Mouse (Mus musculus) 416B (cell line): ENCODE measurements around the gene Pxk.
"Not testable (repeated sequence)": the region's sequence is repeated elsewhere in the genome, so short reads cannot be mapped to it uniquely, and the experiment has no call there.

Experiments
- DNase-seq: peaks from one replicate; pipeline ENCODE4 v3.0.0; 2011; ENCODE audit warnings: low read depth

Gene Pxk

GRCm38 (mm10) chr14:8102676-8103075 lies 4.7 kb downstream of the Pxk start:
- DNase-seq, result no peak

GRCm38 (mm10) chr14:8108047-8108446 lies 10.0 kb downstream of the Pxk start:
- no peak for DNase-seq

GRCm38 (mm10) chr14:8108976-8109375 lies 11.0 kb downstream of the Pxk start:
- DNase-seq, result peak; percentile 21

GRCm38 (mm10) chr14:8111545-8111944 lies 13.5 kb downstream of the Pxk start:
- no peak for DNase-seq

GRCm38 (mm10) chr14:8112036-8112435 lies 14.0 kb downstream of the Pxk start:
- DNase-seq, result no peak

- DNase-seq, result no peak
Measured at GRCm38 (mm10) chr14:8113616-8114015, 15.6 kb downstream of the Pxk start.

- no peak for DNase-seq
Measured at GRCm38 (mm10) chr14:8114306-8114705, 16.3 kb downstream of the Pxk start.

- no peak for DNase-seq
Measured at GRCm38 (mm10) chr14:8114756-8115155, 16.7 kb downstream of the Pxk start.

GRCm38 (mm10) chr14:8115772-8116171 lies 17.8 kb downstream of the Pxk start:
- no peak for DNase-seq

- DNase-seq, result no peak
Measured at GRCm38 (mm10) chr14:8117371-8117770, 19.4 kb downstream of the Pxk start.

GRCm38 (mm10) chr14:8119454-8119853 lies 21.4 kb downstream of the Pxk start:
- no peak for DNase-seq

GRCm38 (mm10) chr14:8119904-8120303 lies 21.9 kb downstream of the Pxk start:
- DNase-seq, result no peak

- no peak for DNase-seq
Measured at GRCm38 (mm10) chr14:8123141-8123540, 25.1 kb downstream of the Pxk start.

GRCm38 (mm10) chr14:8123611-8124010 lies 25.6 kb downstream of the Pxk start:
- not testable (repeated sequence) for DNase-seq

- no peak for DNase-seq
Measured at GRCm38 (mm10) chr14:8124046-8124881, 26.3 kb downstream of the Pxk start.

- peak; percentile 10 for DNase-seq
Measured at GRCm38 (mm10) chr14:8127971-8128370, 30.0 kb downstream of the Pxk start.

GRCm38 (mm10) chr14:8132789-8133188 lies 34.8 kb downstream of the Pxk start:
- DNase-seq, result peak; percentile 34

GRCm38 (mm10) chr14:8134234-8134633 lies 36.2 kb downstream of the Pxk start:
- no peak for DNase-seq

GRCm38 (mm10) chr14:8135130-8135529 lies 37.1 kb downstream of the Pxk start:
- DNase-seq, result no peak

GRCm38 (mm10) chr14:8139724-8140710 lies 42.0 kb downstream of the Pxk start:
- no peak for DNase-seq

- no peak for DNase-seq
Measured at GRCm38 (mm10) chr14:8141131-8141530, 43.1 kb downstream of the Pxk start.

- no peak for DNase-seq
Measured at GRCm38 (mm10) chr14:8145594-8146558, 47.9 kb downstream of the Pxk start.
